Mouse (Mus musculus) MEL (cell line): ENCODE data around the gene Slco6c1.

Experiments used
- BHLHE40 ChIP-seq: IDR thresholded peaks from 2 replicates; pipeline ENCODE4 v1.6.1; 2012; ENCODE audit warnings: low read depth, mild to moderate bottlenecking, inconsistent platforms, low read length, improper control_type of control experiment, borderline replicate concordance
- CHD1 ChIP-seq: IDR thresholded peaks from 2 replicates; pipeline ENCODE4 v1.6.1; 2012; ENCODE audit warnings: low read depth, mild to moderate bottlenecking, inconsistent platforms, low read length, improper control_type of control experiment
- CHD2 ChIP-seq: IDR thresholded peaks from 2 replicates; pipeline ENCODE4 v1.6.1; 2011; ENCODE audit warnings: low read length, improper control_type of control experiment
- CTCF ChIP-seq, 3 experiments: IDR thresholded peaks in 2 of 3; conservative IDR thresholded peaks in 1 of 3; 2 replicates each; pipeline ENCODE4 v1.5.1; 2011 to 2012; ENCODE audit warnings: low read length in 3 of 3, low read depth in 2 of 3, mild to moderate bottlenecking in 2 of 3, improper control_type of control experiment in 1 of 3, inconsistent platforms in 1 of 3, mixed read lengths in 1 of 3, moderate library complexity in 1 of 3; ENCODE audit not compliant: control insufficient read depth in 1 of 3, insufficient read depth in 1 of 3, poor library complexity in 1 of 3, severe bottlenecking in 1 of 3
- HCFC1 ChIP-seq: IDR thresholded peaks from 2 replicates; pipeline ENCODE4 v1.6.1; 2012; ENCODE audit warnings: low read depth, mild to moderate bottlenecking, inconsistent platforms, low read length, improper control_type of control experiment, moderate library complexity
- MYB ChIP-seq: IDR thresholded peaks from 2 replicates; pipeline ENCODE4 v1.6.1; 2011; ENCODE audit warnings: mild to moderate bottlenecking, low read depth, low read length, improper control_type of control experiment
- POLR2A ChIP-seq, 2 experiments: IDR thresholded peaks; 2 replicates each; pipeline ENCODE4 v1.6.1; 2011 to 2012; ENCODE audit warnings: low read length in 2 of 2, mild to moderate bottlenecking in 2 of 2, control low read depth in 1 of 2, improper control_type of control experiment in 1 of 2, low read depth in 1 of 2, moderate library complexity in 1 of 2; ENCODE audit not compliant: control insufficient read depth in 1 of 2, insufficient read depth in 1 of 2, poor library complexity in 1 of 2
- TAL1 ChIP-seq: IDR thresholded peaks from 2 replicates; pipeline ENCODE4 v1.6.1; 2012; ENCODE audit warnings: mild to moderate bottlenecking, inconsistent platforms, low read length, moderate library complexity, mixed read lengths
- USF1 ChIP-seq: IDR thresholded peaks from 2 replicates; pipeline ENCODE4 v1.6.1; 2014; ENCODE audit warnings: low read depth, mild to moderate bottlenecking, inconsistent platforms, low read length, improper control_type of control experiment, moderate library complexity
- ZC3H11A ChIP-seq: IDR thresholded peaks from 2 replicates; pipeline ENCODE4 v1.6.1; 2012; ENCODE audit warnings: low read depth, mild to moderate bottlenecking, inconsistent platforms, low read length, improper control_type of control experiment
- ZMIZ1 ChIP-seq: IDR thresholded peaks from 2 replicates; pipeline ENCODE4 v1.6.1; 2012; ENCODE audit warnings: low read depth, mild to moderate bottlenecking, inconsistent platforms, low read length, improper control_type of control experiment, moderate library complexity

DNA sequence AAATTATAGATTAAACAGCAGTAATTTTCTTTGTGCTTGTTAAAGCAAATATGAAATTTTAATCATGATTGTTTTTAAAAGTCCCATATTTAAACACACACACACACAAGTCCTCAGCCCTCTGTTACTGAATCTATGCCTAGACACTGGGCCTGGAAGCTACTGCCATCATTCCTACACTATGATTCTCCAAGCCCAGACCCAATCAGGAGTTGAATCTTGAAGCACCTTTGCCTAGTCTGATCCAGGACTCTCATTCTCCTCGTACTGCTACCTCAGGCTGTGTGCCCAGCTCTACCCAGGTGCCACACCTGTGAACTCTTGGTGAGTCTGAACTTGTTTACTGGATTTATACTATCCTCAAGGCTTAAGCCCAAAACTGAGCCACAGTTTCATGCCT lies 89.1 kb downstream of the Slco6c1 start:
- no peak for TF ChIP-seq CTCF (IDR thresholded peaks at IDR 0.05 in 2 of 3, conservative IDR thresholded peaks at IDR 0.05 in 1 of 3; ENCODE audit: control insufficient read depth in 1 of 3, insufficient read depth in 1 of 3, low read depth in 2 of 3, low read length in 3 of 3, poor library complexity in 1 of 3, severe bottlenecking in 1 of 3)
- no peak for TF ChIP-seq ZMIZ1
- TF ChIP-seq HCFC1, result no peak
- TF ChIP-seq CHD2, result no peak
- TF ChIP-seq BHLHE40, result no peak
- TF ChIP-seq USF1, result no peak
- TF ChIP-seq ZC3H11A, result no peak
- TF ChIP-seq MYB, result no peak
- TF ChIP-seq TAL1, result no peak
- TF ChIP-seq POLR2A (IDR thresholded peaks at IDR 0.05; ENCODE audit: control insufficient read depth in 1 of 2, insufficient read depth in 1 of 2, low read depth in 1 of 2, low read length in 2 of 2, poor library complexity in 1 of 2), result no peak
- TF ChIP-seq CHD1, result no peak
